Mouse (Mus musculus) embryonic fibroblast, embryonic 13.5 days (primary cell): ENCODE results near the gene Sbf2. TPM values are rescaled to one million over a fixed set of nuclear protein-coding genes. Genes with fewer than 3 reads are reported as not detected.

Experiments used
- H3K27ac ChIP-seq: 2 replicates; pipeline ENCODE4 v1.5.1; 2012; ENCODE audit warnings: low read length, control low read depth, inconsistent platforms; ENCODE audit not compliant: insufficient read depth
- H3K4me1 ChIP-seq: 2 replicates; pipeline ENCODE4 v1.6.1; 2011; ENCODE audit warnings: low read length; ENCODE audit not compliant: control insufficient read depth, insufficient read depth
- H3K4me3 ChIP-seq: 2 replicates; pipeline ENCODE4 v1.5.1; 2011; ENCODE audit warnings: mild to moderate bottlenecking, control low read depth, low read length; ENCODE audit not compliant: insufficient read depth
- CTCF ChIP-seq: IDR thresholded peaks from 2 replicates; pipeline ENCODE4 v1.5.1; 2011; ENCODE audit warnings: mild to moderate bottlenecking, control low read depth, low read length, moderate library complexity, borderline replicate concordance; ENCODE audit not compliant: insufficient read depth
- POLR2A ChIP-seq: IDR thresholded peaks from 2 replicates; pipeline ENCODE4 v1.6.1; 2011; ENCODE audit warnings: low read depth, mild to moderate bottlenecking, control low read depth, low read length, moderate library complexity
- polyA plus RNA-seq: library from polyadenylated mRNA; stranded (reverse); fragments of >200 nt; gene quantifications from 2 replicates; pipeline ENCODE4 v1.2.4, GENCODE M21; 2011; ENCODE audit warnings: low read depth; ENCODE audit not compliant: missing spikeins, insufficient read length

Gene Sbf2
- polyA plus RNA-seq, 1 experiment: 55.5 TPM

DNA sequence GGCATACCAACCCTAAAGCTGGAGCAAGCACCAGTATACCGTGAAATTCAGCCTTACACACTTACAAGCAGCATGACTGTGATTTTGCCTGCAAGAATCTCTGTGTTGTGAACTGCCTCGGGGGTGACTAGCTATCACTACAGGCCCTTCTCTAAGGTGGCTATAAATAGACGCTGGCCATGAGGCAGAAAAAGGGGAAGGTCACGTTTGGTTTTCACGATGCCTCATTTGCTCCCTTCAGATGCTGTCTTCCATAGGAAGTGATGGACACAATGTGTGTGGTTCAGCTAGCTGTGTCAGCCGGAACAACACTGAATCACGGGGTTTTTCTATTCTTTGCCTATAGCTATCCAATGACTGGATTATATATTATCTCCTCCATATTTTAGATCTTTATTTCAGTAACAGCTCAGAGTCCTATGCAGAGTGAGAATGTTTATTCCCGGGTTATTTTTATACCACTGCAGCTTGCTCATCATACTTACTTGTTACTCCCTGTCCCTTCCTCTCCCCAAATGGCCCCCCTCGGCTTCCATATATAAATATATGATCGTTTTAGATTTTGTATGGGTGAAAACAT lies 235.3 kb downstream of the Sbf2 start:
- TF ChIP-seq CTCF (no peak), POLR2A (no peak)
- Histone ChIP-seq H3K27ac (no peak overlapping the region), H3K4me3 (no peak overlapping the region), H3K4me1 (no peaks in the 10 kb centered on the region; the same call in 1 of the 2 replicates)

DNA sequence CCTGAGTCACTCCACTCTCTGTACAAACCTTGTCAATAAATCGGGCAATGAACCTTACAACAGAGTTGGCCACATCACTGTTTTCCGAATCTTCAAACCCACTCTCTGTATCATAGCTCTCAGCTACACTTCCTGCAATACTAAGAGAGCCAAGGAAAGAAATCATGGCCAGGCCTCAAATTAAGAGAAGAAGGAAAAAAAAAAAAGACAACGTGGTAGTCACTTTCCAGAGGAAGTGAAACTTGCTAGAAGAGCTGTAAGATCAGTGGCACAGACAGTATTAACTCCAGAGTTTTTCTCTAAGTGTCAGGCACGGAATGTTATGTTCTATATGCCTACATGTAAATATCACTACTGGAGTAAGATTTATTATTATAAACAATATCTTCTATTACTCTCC lies 242.2 kb downstream of the Sbf2 start:
- TF ChIP-seq POLR2A (no peak), CTCF (no peak)
- no peak overlapping the region for H3K27ac ChIP-seq
- no peak overlapping the region for H3K4me3 ChIP-seq
- H3K4me1 ChIP-seq: no peaks in the 10 kb centered on the region; the same call in 1 of the 2 replicates

DNA sequence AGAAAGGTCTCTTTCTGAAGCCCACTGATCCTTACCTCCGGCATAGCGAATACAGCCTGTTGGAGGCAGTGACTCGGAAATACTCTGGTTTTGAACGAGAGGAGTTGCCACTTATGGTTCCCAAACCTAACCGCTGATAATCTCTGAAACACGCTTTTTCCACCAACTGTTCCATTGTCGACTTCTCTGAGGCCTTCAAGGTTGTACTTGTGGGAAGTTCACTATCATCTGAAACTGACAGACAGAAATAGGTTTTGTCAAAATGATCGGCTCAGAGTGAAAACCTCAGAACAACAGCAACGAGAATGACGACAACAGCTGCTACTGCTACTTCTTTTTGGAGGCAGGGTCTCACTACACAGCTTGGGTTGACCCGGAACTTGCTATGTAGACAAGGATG lies 252.7 kb downstream of the Sbf2 start:
- no peaks in the 10 kb centered on the region for H3K4me1 ChIP-seq
- H3K27ac ChIP-seq: no peak overlapping the region
- no peak for TF ChIP-seq CTCF
- no peak for TF ChIP-seq POLR2A
- no peak overlapping the region for H3K4me3 ChIP-seq

- no peaks in the 10 kb centered on the region for H3K4me1 ChIP-seq
- TF ChIP-seq CTCF (no peak), POLR2A (no peak)
- no peak overlapping the region for H3K27ac ChIP-seq
- H3K4me3 ChIP-seq: no peak overlapping the region
Measured at GRCm38 (mm10) chr7:110361516-110361915, 253.2 kb downstream of the Sbf2 start.

GRCm38 (mm10) chr7:110359391-110359790 lies 255.3 kb downstream of the Sbf2 start:
- no peaks in the 10 kb centered on the region for H3K4me1 ChIP-seq
- no peak for TF ChIP-seq POLR2A
- no peak for TF ChIP-seq CTCF
- H3K4me3 ChIP-seq: no peak overlapping the region
- no peak overlapping the region for H3K27ac ChIP-seq

- Histone ChIP-seq H3K4me3 (no peak overlapping the region), H3K4me1 (no peaks in the 10 kb centered on the region), H3K27ac (no peak overlapping the region)
- TF ChIP-seq CTCF: no peak
- TF ChIP-seq POLR2A: no peak
Measured at GRCm38 (mm10) chr7:110353971-110354370, 260.8 kb downstream of the Sbf2 start.

DNA sequence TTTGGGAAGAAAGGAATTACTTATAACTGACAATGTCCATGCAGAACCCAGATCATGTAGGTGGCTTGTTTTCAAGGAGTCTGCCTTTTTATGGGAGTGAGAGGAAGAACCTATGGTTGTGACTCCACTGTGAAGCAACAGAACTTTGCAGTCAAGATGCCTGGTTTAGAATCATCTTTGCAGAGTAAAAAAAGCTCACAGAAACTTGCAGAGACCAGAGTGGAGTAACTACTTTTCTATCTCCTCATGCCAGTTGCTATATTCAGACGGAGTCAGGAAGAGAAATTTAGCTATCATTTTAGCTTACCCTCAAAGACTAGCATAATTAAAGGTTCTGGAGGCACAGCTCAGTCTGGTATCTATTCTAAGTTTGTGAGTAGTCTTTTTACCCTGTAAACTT lies 267.5 kb downstream of the Sbf2 start:
- Histone ChIP-seq H3K4me1 (no peaks in the 10 kb centered on the region; the same call in 1 of the 2 replicates), H3K4me3 (no peak overlapping the region), H3K27ac (no peak overlapping the region)
- no peak for TF ChIP-seq CTCF
- no peak for TF ChIP-seq POLR2A

DNA sequence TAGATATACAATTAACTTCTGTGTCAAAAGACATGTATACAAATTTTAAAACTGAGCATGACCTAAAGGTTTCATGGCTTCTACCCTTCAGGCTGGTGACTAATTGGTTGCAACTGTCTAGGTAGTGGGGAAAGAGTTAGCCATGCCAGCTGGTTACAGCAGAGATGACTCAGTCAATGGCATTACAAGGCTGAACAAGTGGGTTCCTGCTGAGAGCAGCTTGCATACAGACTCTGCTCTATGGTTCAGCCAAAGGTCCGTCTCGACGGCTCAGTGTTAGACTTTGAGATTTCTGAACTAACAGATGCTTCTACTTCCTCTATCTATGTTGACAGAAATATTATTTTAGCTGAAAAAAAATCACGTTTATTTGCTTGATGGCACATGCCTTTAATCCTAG lies 277.1 kb downstream of the Sbf2 start:
- peaks cover 3% of the 10 kb centered on the region for H3K4me1 ChIP-seq
- H3K4me3 ChIP-seq: no peak overlapping the region
- H3K27ac ChIP-seq: no peak overlapping the region
- TF ChIP-seq CTCF (no peak), POLR2A (no peak)

DNA sequence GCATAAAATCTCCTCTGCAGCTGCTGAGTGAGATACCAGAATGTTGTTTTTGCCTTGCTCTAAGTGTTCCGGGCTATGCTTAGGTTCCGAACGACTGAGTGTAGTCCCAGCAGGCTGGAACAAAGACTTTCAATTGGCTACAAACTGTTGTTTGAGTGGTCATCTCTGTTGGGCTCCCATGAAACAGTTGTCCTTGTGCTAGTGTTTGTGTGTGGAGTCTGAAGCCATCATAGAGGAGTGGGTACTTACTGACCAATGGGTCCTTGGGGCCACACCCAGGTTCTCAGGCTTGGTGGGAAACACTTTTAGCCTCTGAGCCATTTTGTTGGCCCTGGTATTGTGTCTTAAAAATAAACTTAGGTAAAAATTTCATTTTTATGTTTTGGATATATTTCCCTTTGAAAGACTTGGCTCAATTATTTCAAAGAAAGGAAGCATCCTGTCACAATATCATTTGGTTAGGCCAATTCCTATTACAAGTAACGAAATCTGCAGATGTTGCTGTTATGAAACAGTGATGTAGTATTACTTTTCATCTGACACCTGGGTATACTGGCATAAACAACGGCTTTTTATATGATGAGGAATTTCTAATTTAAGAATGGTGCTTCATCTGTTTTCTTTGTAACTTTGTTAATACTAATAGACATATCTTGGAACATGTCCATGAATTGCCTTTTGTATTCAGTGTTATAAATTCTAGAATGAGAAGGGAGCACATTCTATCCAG lies 289.2 kb downstream of the Sbf2 start:
- H3K27ac ChIP-seq: no peak overlapping the region
- TF ChIP-seq CTCF (no peak), POLR2A (no peak)
- no peak overlapping the region for H3K4me3 ChIP-seq
- H3K4me1 ChIP-seq: no peaks in the 10 kb centered on the region

GRCm38 (mm10) chr7:110324852-110325251 lies 289.9 kb downstream of the Sbf2 start:
- no peaks in the 10 kb centered on the region for H3K4me1 ChIP-seq
- TF ChIP-seq POLR2A (no peak), CTCF (no peak)
- no peak overlapping the region for H3K4me3 ChIP-seq
- H3K27ac ChIP-seq: no peak overlapping the region

DNA sequence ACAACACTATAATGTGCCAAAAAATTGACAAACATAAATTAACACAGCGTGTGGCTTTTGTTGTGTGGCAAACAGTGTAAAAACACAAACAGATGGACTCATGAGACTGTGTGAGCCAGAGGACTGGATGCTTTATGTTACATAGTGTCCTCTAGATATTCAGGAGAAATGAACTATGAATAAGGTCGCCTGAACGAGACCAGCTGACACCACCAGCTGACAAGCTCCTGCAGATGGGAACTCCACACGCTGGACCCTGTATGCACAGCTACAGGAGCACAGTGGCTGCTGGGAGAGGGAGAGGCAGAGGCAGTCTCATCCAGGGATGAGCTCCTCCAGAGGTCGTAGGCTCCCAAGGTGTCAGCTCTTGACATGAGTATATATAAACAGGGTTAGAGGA lies 293.6 kb downstream of the Sbf2 start:
- Histone ChIP-seq H3K4me1 (no peaks in the 10 kb centered on the region), H3K4me3 (no peak overlapping the region), H3K27ac (no peak overlapping the region)
- TF ChIP-seq POLR2A (no peak), CTCF (no peak)
